Mouse (Mus musculus): ENCODE measurements around the gene Thy1. TPM values are rescaled to one million over a fixed set of nuclear protein-coding genes. Genes with fewer than 3 reads are reported as not detected.

The Thy1 gene
- polyA plus RNA-seq, 1 experiment from 2014 or later: 0.15 TPM

GRCm38 (mm10) chr9:44082266-44082665 is 39.1 kb downstream of the Thy1 start:
- Histone ChIP-seq H3K27ac (peak overlapping the region; percentile 92; the same call in 1 of the 2 replicates), H3K4me1 (peaks cover 89% of the 10 kb centered on the region), H3K27me3 (ENCODE audit: insufficient read depth, poor library complexity, severe bottlenecking) (peaks cover 31% of the 10 kb centered on the region; the same call in 1 of the 2 replicates), H3K4me3 (no peak overlapping the region), H3K36me3 (0 out of 2 replicates have a peak, but pooled peaks cover 6% of the 10 kb centered on the region), H3K9me3 (no peaks in the 10 kb centered on the region)
- WGBS: 87% methylated on average over 5 of the region's 5 CpGs
- no peak for DNase-seq (ENCODE audit: low spot score)

GRCm38 (mm10) chr9:44083392-44084121 is 40.4 kb downstream of the Thy1 start:
- 0 out of 2 replicates have a peak, but pooled peaks cover 3% of the 10 kb centered on the region for H3K36me3 ChIP-seq
- peaks cover 89% of the 10 kb centered on the region for H3K4me1 ChIP-seq
- H3K27me3 ChIP-seq (ENCODE audit: insufficient read depth, poor library complexity, severe bottlenecking): peaks cover 31% of the 10 kb centered on the region; the same call in 1 of the 2 replicates
- no peak for DNase-seq (ENCODE audit: low spot score)
- H3K9me3 ChIP-seq: no peaks in the 10 kb centered on the region
- WGBS: 3% methylated on average over 23 of the region's 23 CpGs
- peak overlapping the region; percentile 92 for H3K27ac ChIP-seq
- H3K4me3 ChIP-seq: peak overlapping the region; percentile 78

GRCm38 (mm10) chr9:44084236-44084635 is 41.1 kb downstream of the Thy1 start:
- Histone ChIP-seq H3K36me3 (0 out of 2 replicates have a peak, but pooled peaks cover 7% of the 10 kb centered on the region), H3K27ac (peak overlapping the region; percentile 92), H3K27me3 (ENCODE audit: insufficient read depth, poor library complexity, severe bottlenecking) (peaks cover 31% of the 10 kb centered on the region; the same call in 1 of the 2 replicates), H3K4me3 (peak overlapping the region; percentile 78), H3K4me1 (peaks cover 89% of the 10 kb centered on the region), H3K9me3 (no peaks in the 10 kb centered on the region)
- DNase-seq (ENCODE audit: low spot score): no peak
- 1% methylated on average over 14 of the region's 14 CpGs for WGBS

- H3K27ac ChIP-seq: peak overlapping the region; percentile 92
- H3K9me3 ChIP-seq: no peaks in the 10 kb centered on the region
- DNase-seq (ENCODE audit: low spot score): peak; percentile 95
- WGBS: under 1% methylated on average over 62 of the region's 62 CpGs
- peaks cover 11% of the 10 kb centered on the region; the same call in 1 of the 2 replicates for H3K36me3 ChIP-seq
- peaks cover 89% of the 10 kb centered on the region for H3K4me1 ChIP-seq
- H3K4me3 ChIP-seq: peak overlapping the region; percentile 78
- peaks cover 31% of the 10 kb centered on the region; the same call in 1 of the 2 replicates for H3K27me3 ChIP-seq (ENCODE audit: insufficient read depth, poor library complexity, severe bottlenecking)
Observed at GRCm38 (mm10) chr9:44084659-44085229, 41.6 kb downstream of the Thy1 start.

DNA sequence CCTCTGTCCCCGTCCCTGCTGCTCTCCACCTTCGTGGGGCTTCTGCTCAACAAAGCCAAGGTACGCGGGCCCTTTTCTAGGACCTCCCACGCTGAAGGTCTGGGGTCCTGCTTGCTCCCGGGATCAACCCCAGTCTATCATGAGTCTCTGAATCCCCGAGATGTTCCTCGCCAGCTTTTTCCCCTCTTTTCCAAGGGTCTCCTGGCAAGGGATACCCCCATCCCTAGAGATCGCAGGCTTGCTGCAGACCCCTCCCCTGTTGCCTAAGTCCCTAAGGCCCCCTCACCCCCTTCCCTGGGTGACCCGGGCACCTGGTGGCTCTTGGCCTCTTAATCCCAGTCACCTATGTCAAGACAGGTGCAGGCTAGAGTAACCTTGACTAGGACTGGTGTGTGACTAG is 42.1 kb downstream of the Thy1 start:
- Histone ChIP-seq H3K4me1 (peaks cover 88% of the 10 kb centered on the region), H3K27me3 (ENCODE audit: insufficient read depth, poor library complexity, severe bottlenecking) (peaks cover 31% of the 10 kb centered on the region; the same call in 1 of the 2 replicates), H3K9me3 (no peaks in the 10 kb centered on the region), H3K27ac (peak overlapping the region; percentile 92), H3K4me3 (peak overlapping the region; percentile 78), H3K36me3 (peaks cover 16% of the 10 kb centered on the region)
- WGBS: 4% methylated on average over 10 of the region's 10 CpGs
- DNase-seq (ENCODE audit: low spot score): no peak

DNA sequence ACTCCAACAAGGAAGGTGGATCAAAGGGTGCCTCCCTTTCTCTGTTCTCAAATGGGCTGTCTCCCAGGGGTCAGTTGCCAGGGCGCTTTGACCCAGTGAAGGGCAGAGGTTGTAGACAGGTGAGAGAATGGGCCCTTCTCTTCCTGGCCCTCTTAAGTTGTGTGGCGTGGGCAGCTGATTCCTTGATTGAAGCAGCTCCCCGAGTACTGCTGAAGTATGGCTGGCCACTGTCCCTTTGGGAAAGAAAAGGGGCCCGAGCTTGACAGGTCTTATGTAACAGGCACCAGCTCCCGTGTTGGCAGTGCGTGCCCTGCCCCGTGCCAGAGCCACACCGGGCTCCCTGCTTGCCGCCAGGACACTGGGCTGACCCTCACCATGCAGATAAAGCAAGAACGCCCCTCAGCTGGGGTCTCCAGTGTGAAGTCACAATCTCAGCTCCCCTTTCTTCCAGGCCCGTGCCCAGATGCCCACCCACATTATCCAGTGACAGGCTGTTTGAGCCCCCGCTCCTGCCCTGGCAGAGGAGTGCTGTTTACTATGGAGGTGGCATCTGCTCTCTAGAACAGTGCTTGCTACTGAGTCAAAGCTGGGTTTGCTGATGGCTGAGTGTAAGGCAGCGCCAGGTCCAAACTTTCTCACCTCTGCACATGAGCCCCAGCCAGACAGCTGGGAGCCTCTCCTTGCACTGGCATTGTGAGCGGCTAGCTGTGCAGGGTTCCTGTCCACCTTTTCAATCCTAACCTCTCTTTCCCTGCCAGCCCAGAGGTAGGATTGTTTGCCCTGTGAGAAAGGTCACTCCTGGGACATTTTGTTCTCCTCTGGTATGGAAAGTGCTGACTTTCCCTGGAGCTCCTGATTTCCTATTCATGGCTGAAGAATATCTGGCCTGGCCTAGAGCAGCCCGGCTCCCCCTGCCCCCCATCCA is 42.8 kb downstream of the Thy1 start:
- Histone ChIP-seq H3K9me3 (no peaks in the 10 kb centered on the region), H3K27me3 (ENCODE audit: insufficient read depth, poor library complexity, severe bottlenecking) (peaks cover 31% of the 10 kb centered on the region; the same call in 1 of the 2 replicates), H3K36me3 (peaks cover 23% of the 10 kb centered on the region), H3K27ac (peak overlapping the region; percentile 92), H3K4me3 (peak overlapping the region; percentile 78), H3K4me1 (peaks cover 83% of the 10 kb centered on the region)
- DNase-seq (ENCODE audit: low spot score): no peak
- 56% methylated on average over 15 of the region's 15 CpGs for WGBS

- Histone ChIP-seq H3K9me3 (no peaks in the 10 kb centered on the region), H3K27me3 (ENCODE audit: insufficient read depth, poor library complexity, severe bottlenecking) (peaks cover 31% of the 10 kb centered on the region; the same call in 1 of the 2 replicates), H3K4me1 (peaks cover 81% of the 10 kb centered on the region), H3K36me3 (peaks cover 32% of the 10 kb centered on the region), H3K27ac (peak overlapping the region; percentile 92), H3K4me3 (peak overlapping the region; percentile 78)
- 38% methylated on average over 10 of the region's 10 CpGs for WGBS
- no peak for DNase-seq (ENCODE audit: low spot score)
Observed at GRCm38 (mm10) chr9:44086960-44087359, 43.8 kb downstream of the Thy1 start.

- H3K4me1 ChIP-seq: peaks cover 73% of the 10 kb centered on the region
- no peaks in the 10 kb centered on the region for H3K9me3 ChIP-seq
- peaks cover 27% of the 10 kb centered on the region; the same call in 1 of the 2 replicates for H3K27me3 ChIP-seq (ENCODE audit: insufficient read depth, poor library complexity, severe bottlenecking)
- 5% methylated on average over 15 of the region's 15 CpGs for WGBS
- peaks cover 39% of the 10 kb centered on the region for H3K36me3 ChIP-seq
- DNase-seq (ENCODE audit: low spot score): peak; percentile 88
- H3K4me3 ChIP-seq: peak overlapping the region; percentile 78
- H3K27ac ChIP-seq: peak overlapping the region; percentile 92
Observed at GRCm38 (mm10) chr9:44087761-44088455, 44.7 kb downstream of the Thy1 start.

DNA sequence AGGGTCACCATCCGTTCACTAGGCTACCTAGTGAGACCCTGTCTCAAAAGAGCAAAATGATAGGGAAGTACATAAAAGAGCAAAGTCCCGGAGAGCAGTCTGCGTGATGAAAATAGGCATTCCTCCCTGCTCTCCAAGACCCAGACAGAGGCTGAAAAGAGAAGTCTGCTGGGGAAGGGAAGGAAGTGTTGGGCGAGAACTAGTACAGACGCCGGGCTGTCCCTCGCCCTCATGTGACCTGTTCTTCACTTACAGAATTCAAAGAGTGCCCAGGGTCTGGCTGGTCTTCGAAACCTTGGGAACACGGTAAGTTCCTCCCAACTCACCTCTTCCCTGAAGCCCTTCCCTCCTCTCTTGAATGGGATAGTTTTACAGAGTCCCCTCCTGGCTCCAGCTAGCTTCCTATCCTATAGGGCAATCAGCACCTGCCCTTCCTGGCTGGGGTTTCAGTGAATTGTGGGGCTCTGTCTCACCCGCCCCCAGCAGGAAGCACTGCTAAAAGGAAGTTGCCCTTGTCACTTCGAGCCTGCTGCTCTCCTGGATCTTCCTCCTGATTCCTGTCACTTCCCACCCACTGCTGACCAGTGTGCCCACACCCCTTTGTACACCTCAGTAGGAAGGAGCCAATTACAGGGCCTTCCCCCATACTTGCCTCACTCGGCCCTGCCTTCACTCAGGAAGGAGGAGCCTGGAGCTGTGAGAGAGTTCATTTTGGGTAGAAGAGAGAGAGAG is 45.9 kb downstream of the Thy1 start:
- WGBS: 32% methylated on average over 12 of the region's 12 CpGs
- peaks cover 46% of the 10 kb centered on the region for H3K36me3 ChIP-seq
- peaks cover 64% of the 10 kb centered on the region for H3K4me1 ChIP-seq
- H3K27me3 ChIP-seq (ENCODE audit: insufficient read depth, poor library complexity, severe bottlenecking): peaks cover 20% of the 10 kb centered on the region; the same call in 1 of the 2 replicates
- peak overlapping the region; percentile 92 for H3K27ac ChIP-seq
- no peak for DNase-seq (ENCODE audit: low spot score)
- H3K9me3 ChIP-seq: no peaks in the 10 kb centered on the region
- peak overlapping the region; percentile 78; the same call in 1 of the 2 replicates for H3K4me3 ChIP-seq

- H3K27me3 ChIP-seq (ENCODE audit: insufficient read depth, poor library complexity, severe bottlenecking): no peaks in the 10 kb centered on the region
- H3K9me3 ChIP-seq: no peaks in the 10 kb centered on the region
- no peak overlapping the region for H3K4me3 ChIP-seq
- 40% methylated on average over 24 of the region's 24 CpGs for WGBS
- peaks cover 52% of the 10 kb centered on the region for H3K36me3 ChIP-seq
- H3K4me1 ChIP-seq: peaks cover 47% of the 10 kb centered on the region
- H3K27ac ChIP-seq: no peak overlapping the region
- peak; percentile 88 for DNase-seq (ENCODE audit: low spot score)
Observed at GRCm38 (mm10) chr9:44093612-44094503, 50.7 kb downstream of the Thy1 start.

DNA sequence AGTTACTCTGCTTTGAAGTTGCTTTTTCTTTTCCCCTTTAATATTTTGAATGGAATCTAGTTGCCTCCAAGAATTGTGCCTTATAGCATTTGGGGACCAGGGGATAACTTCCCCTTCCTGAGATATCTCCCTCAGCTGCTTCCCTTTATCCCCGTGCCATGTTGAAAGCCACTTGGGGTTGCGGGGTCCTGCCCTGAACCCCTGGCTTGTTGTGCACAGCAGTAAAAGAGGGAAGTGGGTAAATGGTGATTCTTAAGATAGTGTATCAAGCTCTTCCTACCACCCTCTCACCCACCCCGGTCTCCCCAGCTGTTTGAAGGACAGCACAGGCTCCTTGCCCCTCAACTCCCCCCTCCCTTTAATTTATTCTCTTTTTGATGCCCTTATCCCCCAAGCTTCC is 51.6 kb downstream of the Thy1 start:
- H3K27ac ChIP-seq: no peak overlapping the region
- no peaks in the 10 kb centered on the region for H3K9me3 ChIP-seq
- 82% methylated on average over 3 of the region's 3 CpGs for WGBS
- H3K4me3 ChIP-seq: no peak overlapping the region
- peaks cover 44% of the 10 kb centered on the region for H3K36me3 ChIP-seq
- DNase-seq (ENCODE audit: low spot score): no peak
- peaks cover 38% of the 10 kb centered on the region for H3K4me1 ChIP-seq
- H3K27me3 ChIP-seq (ENCODE audit: insufficient read depth, poor library complexity, severe bottlenecking): no peaks in the 10 kb centered on the region

All from heart, embryonic 10.5 days (tissue).